8 mouse cellular contexts compared by ENCODE assay signal in the genomic region with DNA sequence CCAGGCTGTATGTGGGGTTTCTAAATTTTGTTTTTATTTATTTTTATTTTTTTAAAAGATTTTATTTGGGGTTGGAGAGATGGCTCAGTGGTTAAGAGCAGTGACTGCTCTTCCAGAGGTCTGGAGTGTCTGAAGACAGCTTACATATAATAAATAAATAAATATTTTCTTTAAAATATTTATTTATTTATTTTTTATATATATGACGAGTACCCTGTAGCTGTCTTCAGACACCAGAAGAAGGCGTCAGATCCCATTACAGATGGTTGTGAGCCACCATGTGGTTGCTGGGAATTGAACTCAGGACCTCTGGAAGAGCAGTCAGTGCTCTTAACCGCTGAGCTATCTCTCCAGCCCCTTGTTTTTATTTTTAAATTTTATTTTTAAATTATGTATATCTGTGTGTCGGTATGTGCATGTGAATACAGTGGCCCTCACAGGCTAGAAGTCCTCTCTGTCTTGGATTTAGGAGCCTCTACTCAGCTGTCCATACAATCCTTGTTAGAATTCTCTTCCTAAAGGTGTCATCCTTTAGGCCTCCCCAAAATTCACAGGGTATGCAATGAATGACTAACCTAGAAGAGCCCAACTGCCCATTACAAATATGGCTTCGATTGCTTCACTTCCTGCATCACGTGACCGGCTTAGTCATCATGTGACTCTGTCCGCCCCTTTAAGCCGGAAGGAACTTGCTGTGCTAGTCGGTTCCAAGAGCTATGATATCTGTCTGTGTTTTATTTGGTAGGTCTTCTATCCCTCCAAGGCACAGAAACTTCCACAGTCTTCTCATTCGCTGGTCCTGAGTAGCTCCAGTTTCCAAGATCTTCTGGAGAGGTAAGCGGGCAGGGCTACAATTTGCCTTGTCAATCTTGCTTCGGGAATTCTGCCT. TPM values are rescaled to one million over a fixed set of nuclear protein-coding genes. Genes with fewer than 3 reads are reported as not detected.
DNase-seq lines count a peak whose midpoint lies in the region; ATAC-seq and TF ChIP-seq lines count a peak whose summit lies in the region.

TSS of gene Gba (plus strand) at position 676 of the 889 bp plus-strand sequence.

- H3K9ac ChIP-seq in MEL (ENCODE audit: control insufficient read depth, low read depth, low read length, poor library complexity, severe bottlenecking), result peak within 1 kb of the TSS; percentile 86
- peak within 1 kb of the TSS; percentile 52 for H3K9ac ChIP-seq in forebrain, embryonic 16.5 days (replicated peaks; ENCODE audit: low read depth, low read length)
- peak within 1 kb of the TSS; percentile 37 for H3K9ac ChIP-seq in lung, embryonic 15.5 days

- TF ChIP-seq CTCF in MEL (IDR thresholded peaks at IDR 0.05 in 2 of 3, conservative IDR thresholded peaks at IDR 0.05 in 1 of 3; ENCODE audit: control insufficient read depth in 1 of 3, insufficient read depth in 1 of 3, low read depth in 2 of 3, low read length in 3 of 3, poor library complexity in 1 of 3, severe bottlenecking in 1 of 3), result no peak

- WGBS in forebrain, embryonic 16.5 days, result 25% methylated on average over 13 of the region's 13 CpGs
- WGBS in lung, embryonic 15.5 days, result 22% methylated on average over 13 of the region's 13 CpGs

- H3K4me3 ChIP-seq in MEL (ENCODE audit: control insufficient read depth in 1 of 2, insufficient read depth in 1 of 2, low read depth in 2 of 2, low read length in 2 of 2), result peak within 1 kb of the TSS; percentile 71 to 85
- peak within 1 kb of the TSS; percentile 62 for H3K4me3 ChIP-seq in forebrain, embryonic 16.5 days (replicated peaks; ENCODE audit: low read length)
- peak within 1 kb of the TSS; percentile 52 for H3K4me3 ChIP-seq in lung, embryonic 15.5 days

- peaks cover 0 to 5% of the 10 kb centered on the region in 2 experiments; a peak in 2 of 4 replicates for H3K4me1 ChIP-seq in MEL (ENCODE audit: control insufficient read depth in 1 of 2, insufficient read depth in 2 of 2, low read length in 2 of 2)
- peaks cover 5% of the 10 kb centered on the region for H3K4me1 ChIP-seq in forebrain, embryonic 16.5 days (replicated peaks; ENCODE audit: control insufficient read depth, insufficient read depth, low read length)
- H3K4me1 ChIP-seq in lung, embryonic 15.5 days, result peaks cover 6% of the 10 kb centered on the region

- peak; percentile 93 for ATAC-seq in forebrain, embryonic 16.5 days
- ATAC-seq in lung, embryonic 15.5 days (ENCODE audit: borderline replicate concordance, extremely low read depth, low FRiP score, low TSS enrichment), result peak; percentile 78

- H3K27me3 ChIP-seq in MEL (ENCODE audit: control insufficient read depth in 1 of 2, insufficient read depth in 2 of 2, low read length in 2 of 2), result no peaks in the 10 kb centered on the region
- H3K27me3 ChIP-seq in forebrain, embryonic 16.5 days (replicated peaks; ENCODE audit: control insufficient read depth, insufficient read depth, low read length), result no peaks in the 10 kb centered on the region
- no peaks in the 10 kb centered on the region for H3K27me3 ChIP-seq in lung, embryonic 15.5 days

- H3K4me2 ChIP-seq in forebrain, embryonic 16.5 days (ENCODE audit: low read length), result peak within 1 kb of the TSS; percentile 60
- H3K4me2 ChIP-seq in lung, embryonic 15.5 days, result peak within 1 kb of the TSS; percentile 64

- no peak for TF ChIP-seq RAD21 in MEL (IDR thresholded peaks at IDR 0.05; ENCODE audit: low read depth, low read length)

- H3K27ac ChIP-seq in MEL (ENCODE audit: control insufficient read depth, low read depth, low read length), result peak within 1 kb of the TSS; percentile 86
- H3K27ac ChIP-seq in forebrain, embryonic 16.5 days (ENCODE audit: low read length), result no peak within 1 kb of the TSS
- H3K27ac ChIP-seq in lung, embryonic 15.5 days, result no peak within 1 kb of the TSS

- TF ChIP-seq POLR2A in MEL (IDR thresholded peaks at IDR 0.05; ENCODE audit: control insufficient read depth in 1 of 2, insufficient read depth in 1 of 2, low read depth in 1 of 2, low read length in 2 of 2, poor library complexity in 1 of 2), result peak in 1 of 2 experiments; percentile 81; a peak in 2 of 4 replicates

- H3K36me3 ChIP-seq in MEL (ENCODE audit: control insufficient read depth in 1 of 2, insufficient read depth in 2 of 2, low read length in 2 of 2), result peaks cover 0 to 8% of the 10 kb centered on the region in 2 experiments; a peak in 2 of 4 replicates
- H3K36me3 ChIP-seq in forebrain, embryonic 16.5 days (ENCODE audit: control insufficient read depth, insufficient read depth), result peaks cover 2% of the 10 kb centered on the region; the same call in 1 of the 2 replicates
- peaks cover 20% of the 10 kb centered on the region; the same call in 1 of the 2 replicates for H3K36me3 ChIP-seq in lung, embryonic 15.5 days

- H3K9me3 ChIP-seq in MEL (replicated peaks; ENCODE audit: insufficient read depth, low read length), result no peaks in the 10 kb centered on the region
- H3K9me3 ChIP-seq in forebrain, embryonic 16.5 days (ENCODE audit: control insufficient read depth, low read length), result no peaks in the 10 kb centered on the region
- H3K9me3 ChIP-seq in lung, embryonic 15.5 days, result no peaks in the 10 kb centered on the region

- peaks cover 6% of the 10 kb centered on the region for H3K79me2 ChIP-seq in MEL (ENCODE audit: control insufficient read depth, insufficient read depth, low read length, poor library complexity)

- TF ChIP-seq EP300 in MEL (IDR thresholded peaks at IDR 0.05; ENCODE audit: low read depth in 1 of 2, low read length in 2 of 2), result no peak

- peak; percentile 99 for DNase-seq in MEL (ENCODE audit: low read depth, low spot score)
- peak; percentile 83 to 89 for DNase-seq in cerebellum, adult 18-20 months
- peak; percentile 90 for DNase-seq in heart, postnatal 4 days
- DNase-seq in layer of hippocampus, adult 8-10 months (ENCODE audit: low spot score in 2 of 2), result peak; percentile 81 to 88
- peak; percentile 71 for DNase-seq in ovary, adult 18-20 months (ENCODE audit: low spot score)
- peak; percentile 92 for DNase-seq in thymus, postnatal 0 days (ENCODE audit: low spot score)

TF ChIP-seq in MEL, 35 proteins besides CTCF, POLR2A, EP300 and RAD21 (continues in another document):
- TF ChIP-seq ZMIZ1 (IDR thresholded peaks at IDR 0.05; ENCODE audit: low read depth, low read length), result 0 out of 2 replicates have a peak, but pooled peaks have one; percentile 54
- peak; percentile 100 for TF ChIP-seq SIN3A (IDR thresholded peaks at IDR 0.05; ENCODE audit: low read length)
- TF ChIP-seq MAZ (IDR thresholded peaks at IDR 0.05; ENCODE audit: low read depth, low read length), result 0 out of 2 replicates have a peak, but pooled peaks have one; percentile 33
- TF ChIP-seq CHD2 (IDR thresholded peaks at IDR 0.05; ENCODE audit: low read length), result no peak
- peak; percentile 70; the same call in 1 of the 2 replicates for TF ChIP-seq ZNF384 (IDR thresholded peaks at IDR 0.05; ENCODE audit: low read depth, low read length)
- TF ChIP-seq ETS1 (IDR thresholded peaks at IDR 0.05; ENCODE audit: low read depth, low read length), result peak; percentile 83
- peak; percentile 81 for TF ChIP-seq NELFE (IDR thresholded peaks at IDR 0.05; ENCODE audit: low read depth, low read length)
- no peak for TF ChIP-seq UBTF (IDR thresholded peaks at IDR 0.05; ENCODE audit: borderline replicate concordance, insufficient read depth, low read depth, low read length)
- TF ChIP-seq MAX (IDR thresholded peaks at IDR 0.05; ENCODE audit: low read length), result peak; percentile 99
- TF ChIP-seq MXI1 (IDR thresholded peaks at IDR 0.05; ENCODE audit: low read depth, low read length), result peak; percentile 88
- TF ChIP-seq MYC (IDR thresholded peaks at IDR 0.05; ENCODE audit: low read depth, low read length), result peak; percentile 92
- peak; percentile 91 for TF ChIP-seq KAT2A (conservative IDR thresholded peaks at IDR 0.05; ENCODE audit: low read depth, low read length)
- TF ChIP-seq POLR2AphosphoS2 (IDR thresholded peaks at IDR 0.05; ENCODE audit: low read length), result peak; percentile 64; the same call in 1 of the 2 replicates
- TF ChIP-seq JUND (IDR thresholded peaks at IDR 0.05; ENCODE audit: low read depth, low read length), result no peak
- TF ChIP-seq GABPA (IDR thresholded peaks at IDR 0.05; ENCODE audit: low read depth, low read length), result no peak
- TF ChIP-seq NRF1 (IDR thresholded peaks at IDR 0.05; ENCODE audit: insufficient read depth, low read depth, low read length, poor library complexity, severe bottlenecking), result peak; percentile 43; the same call in 1 of the 2 replicates
- TF ChIP-seq MYB (IDR thresholded peaks at IDR 0.05; ENCODE audit: low read depth, low read length), result no peak
- peak; percentile 100 for TF ChIP-seq ELF1 (IDR thresholded peaks at IDR 0.05; ENCODE audit: low read depth, low read length)
- peak; percentile 57 for TF ChIP-seq TCF12 (IDR thresholded peaks at IDR 0.05; ENCODE audit: low read depth, low read length)
- TF ChIP-seq POLR2AphosphoS5 (IDR thresholded peaks at IDR 0.05; ENCODE audit: borderline replicate concordance, low read depth, low read length), result no peak
- TF ChIP-seq USF2 (IDR thresholded peaks at IDR 0.05; ENCODE audit: borderline replicate concordance in 1 of 2, insufficient read depth in 1 of 2, low read depth in 1 of 2, low read length in 2 of 2), result peak; percentile 100
- no peak for TF ChIP-seq TAL1 (IDR thresholded peaks at IDR 0.05; ENCODE audit: low read length)
- TF ChIP-seq ZC3H11A (IDR thresholded peaks at IDR 0.05; ENCODE audit: low read depth, low read length), result no peak
- no peak for TF ChIP-seq E2F4 (IDR thresholded peaks at IDR 0.05; ENCODE audit: borderline replicate concordance, low read depth, low read length)
- TF ChIP-seq GATA1 (IDR thresholded peaks at IDR 0.05; ENCODE audit: low read depth, low read length), result peak; percentile 31; the same call in 1 of the 2 replicates
- peak; percentile 70 for TF ChIP-seq TBP (IDR thresholded peaks at IDR 0.05; ENCODE audit: low read depth, low read length)
- TF ChIP-seq MAFK (IDR thresholded peaks at IDR 0.05; ENCODE audit: borderline replicate concordance, low read depth, low read length), result no peak
- no peak for TF ChIP-seq MEF2A (IDR thresholded peaks at IDR 0.05; ENCODE audit: extremely low read depth, insufficient replicate concordance, low read depth, low read length, poor library complexity, severe bottlenecking)

RNA-seq across cellular contexts. Expression of gene Gba, which starts in this region (rescaled TPM):
- total RNA-seq in MEL (2012; rRNA removed), result 42.8 and 49.1 TPM in 2 replicates
- polyA plus RNA-seq in MEL (2012; ENCODE audit: insufficient read depth in 1 of 2, insufficient read length in 2 of 2, low read depth in 1 of 2, low replicate concordance in 2 of 2, missing spikeins in 1 of 2), result 10 to 100 TPM in 1 of 2 experiments, not detected in 1; 55.0 TPM
- 44.8 and 46.7 TPM in 2 replicates for polyA plus RNA-seq in forebrain, embryonic 16.5 days (2015; fragmentation: Nextera tagmentation; extraction: Ambion mirVana)
- 10 to 100 TPM; 19.7 to 21.8 TPM for total RNA-seq in heart, postnatal 4 days (2021)
- total RNA-seq in layer of hippocampus, adult 8-10 months (2022), result 10 to 100 TPM; 62.1 to 75.2 (median 68.5) TPM
- 37.2 and 42.6 TPM in 2 replicates for polyA plus RNA-seq in lung, embryonic 15.5 days (2015; fragmentation: Nextera tagmentation; extraction: Ambion mirVana)
- 51.3 and 51.8 TPM in 2 replicates for polyA plus RNA-seq in thymus, postnatal 0 days (2015; fragmentation: Nextera tagmentation; extraction: Ambion mirVana)
